Mouse (Mus musculus): ENCODE data around the gene Gm10718.
"Not testable (repeated sequence)": the region's sequence is repeated elsewhere in the genome, so short reads cannot be mapped to it uniquely, and the experiment has no call there.

DNA sequence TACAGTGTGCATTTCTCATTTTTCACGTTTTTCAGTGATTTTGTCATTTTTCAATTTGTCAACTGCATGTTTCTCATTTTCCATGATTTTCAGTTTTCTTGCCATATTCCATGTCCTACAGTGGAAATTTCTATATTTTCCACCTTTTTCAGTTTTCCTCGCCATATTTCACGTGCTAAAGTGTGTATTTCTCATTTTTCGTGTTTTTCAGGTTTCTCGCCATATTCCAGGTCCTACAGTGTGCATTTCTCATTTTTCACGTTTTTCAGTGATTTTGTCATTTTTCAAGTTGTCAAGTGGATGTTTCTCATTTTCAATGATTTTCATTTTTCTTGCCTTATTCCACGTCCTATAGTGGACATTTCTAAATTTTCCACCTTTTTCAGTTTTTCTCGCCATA is 13.2 kb downstream of the Gm10718 start, which contains the start of gene Gm10715:
- not testable (repeated sequence) for TF ChIP-seq CTCF (conservative IDR thresholded peaks at IDR 0.05; ENCODE audit: low read length); NANOG (IDR thresholded peaks at IDR 0.05; ENCODE audit: borderline replicate concordance, low read length)

All from E14TG2a.4 (cell line).